Mouse (Mus musculus) MEL (cell line): ENCODE data around the gene Tmem214. TPM values are rescaled to one million over a fixed set of nuclear protein-coding genes. Genes with fewer than 3 reads are reported as not detected.

Experiments
- DNase-seq: peaks from one replicate; pipeline ENCODE4 v3.0.0; 2011; ENCODE audit warnings: low read depth, low spot score
- H3K27ac ChIP-seq: 2 replicates; pipeline ENCODE4 v1.5.1; 2012; ENCODE audit warnings: low read depth, mild to moderate bottlenecking, control low read depth, low read length, moderate library complexity; ENCODE audit not compliant: control insufficient read depth
- H3K27me3 ChIP-seq, 2 experiments: fragments of 150-350 bp in 1 of 2; sonication (generic) in 1 of 2; 2 replicates each; pipeline ENCODE4 v1.6.1; 2012; ENCODE audit warnings: low read length in 2 of 2, mild to moderate bottlenecking in 2 of 2, improper control_type of control experiment in 1 of 2, moderate library complexity in 1 of 2; ENCODE audit not compliant: insufficient read depth in 2 of 2, control insufficient read depth in 1 of 2
- H3K36me3 ChIP-seq, 2 experiments: 2 replicates each; pipeline ENCODE4 v1.6.1; 2012 to 2014; ENCODE audit warnings: low read length in 2 of 2, improper control_type of control experiment in 1 of 2, inconsistent platforms in 1 of 2, mild to moderate bottlenecking in 1 of 2; ENCODE audit not compliant: insufficient read depth in 2 of 2, control insufficient read depth in 1 of 2
- H3K4me1 ChIP-seq, 2 experiments: fragments of 150-350 bp in 1 of 2; sonication (generic) in 1 of 2; 2 replicates each; pipeline ENCODE4 v1.6.1; 2012; ENCODE audit warnings: low read length in 2 of 2, improper control_type of control experiment in 1 of 2, mild to moderate bottlenecking in 1 of 2; ENCODE audit not compliant: insufficient read depth in 2 of 2, control insufficient read depth in 1 of 2
- H3K4me3 ChIP-seq, 2 experiments: fragments of 150-350 bp in 1 of 2; sonication (generic) in 1 of 2; 2 replicates each; pipeline ENCODE4 v1.5.1; 2012; ENCODE audit warnings: low read depth in 2 of 2, low read length in 2 of 2, mild to moderate bottlenecking in 2 of 2, moderate library complexity in 2 of 2, control low read depth in 1 of 2, improper control_type of control experiment in 1 of 2; ENCODE audit not compliant: control insufficient read depth in 1 of 2, insufficient read depth in 1 of 2
- H3K79me2 ChIP-seq: 2 replicates; pipeline ENCODE4 v1.6.1; 2012; ENCODE audit warnings: mild to moderate bottlenecking, low read length, moderate library complexity; ENCODE audit not compliant: control insufficient read depth, poor library complexity, insufficient read depth
- H3K9ac ChIP-seq: 2 replicates; pipeline ENCODE4 v1.6.1; 2012; ENCODE audit warnings: low read depth, mild to moderate bottlenecking, control low read depth, low read length, moderate library complexity; ENCODE audit not compliant: control insufficient read depth, poor library complexity, severe bottlenecking
- H3K9me3 ChIP-seq: fragments of 150-350 bp; sonication (generic); replicated peaks from 2 replicates; pipeline ENCODE4 v1.6.1; 2012; ENCODE audit warnings: mild to moderate bottlenecking, low read length, improper control_type of control experiment, moderate library complexity; ENCODE audit not compliant: insufficient read depth
- CHD1 ChIP-seq: IDR thresholded peaks from 2 replicates; pipeline ENCODE4 v1.6.1; 2012; ENCODE audit warnings: low read depth, mild to moderate bottlenecking, inconsistent platforms, low read length, improper control_type of control experiment
- CHD2 ChIP-seq: IDR thresholded peaks from 2 replicates; pipeline ENCODE4 v1.6.1; 2011; ENCODE audit warnings: low read length, improper control_type of control experiment
- E2F4 ChIP-seq: IDR thresholded peaks from 2 replicates; pipeline ENCODE4 v1.6.1; 2011; ENCODE audit warnings: low read depth, low read length, improper control_type of control experiment, borderline replicate concordance
- GABPA ChIP-seq: IDR thresholded peaks from 2 replicates; pipeline ENCODE4 v1.6.1; 2012; ENCODE audit warnings: low read depth, mild to moderate bottlenecking, inconsistent platforms, low read length, improper control_type of control experiment, moderate library complexity
- HCFC1 ChIP-seq: IDR thresholded peaks from 2 replicates; pipeline ENCODE4 v1.6.1; 2012; ENCODE audit warnings: low read depth, mild to moderate bottlenecking, inconsistent platforms, low read length, improper control_type of control experiment, moderate library complexity
- JUND ChIP-seq: IDR thresholded peaks from 2 replicates; pipeline ENCODE4 v1.6.1; 2011; ENCODE audit warnings: low read depth, mild to moderate bottlenecking, improper control_type of control experiment, low read length
- KAT2A ChIP-seq: conservative IDR thresholded peaks from 2 replicates; pipeline ENCODE4 v1.6.1; 2012; ENCODE audit warnings: low read depth, low read length, improper control_type of control experiment, inconsistent platforms
- MAX ChIP-seq: IDR thresholded peaks from 2 replicates; pipeline ENCODE4 v1.6.1; 2011; ENCODE audit warnings: low read length, improper control_type of control experiment
- MAZ ChIP-seq: IDR thresholded peaks from 2 replicates; pipeline ENCODE4 v1.6.1; 2012; ENCODE audit warnings: low read depth, mild to moderate bottlenecking, inconsistent platforms, low read length, improper control_type of control experiment
- MEF2A ChIP-seq: IDR thresholded peaks from 2 replicates; pipeline ENCODE4 v1.6.1; 2014; ENCODE audit warnings: low read depth, mild to moderate bottlenecking, inconsistent platforms, low read length, improper control_type of control experiment; ENCODE audit not compliant: poor library complexity, insufficient replicate concordance, severe bottlenecking; ENCODE audit errors: extremely low read depth
- MXI1 ChIP-seq: IDR thresholded peaks from 2 replicates; pipeline ENCODE4 v1.6.1; 2011; ENCODE audit warnings: mild to moderate bottlenecking, low read depth, low read length, improper control_type of control experiment
- MYB ChIP-seq: IDR thresholded peaks from 2 replicates; pipeline ENCODE4 v1.6.1; 2011; ENCODE audit warnings: mild to moderate bottlenecking, low read depth, low read length, improper control_type of control experiment
- NELFE ChIP-seq: IDR thresholded peaks from 2 replicates; pipeline ENCODE4 v1.6.1; 2011; ENCODE audit warnings: low read depth, low read length, improper control_type of control experiment
- POLR2A ChIP-seq, 2 experiments: IDR thresholded peaks; 2 replicates each; pipeline ENCODE4 v1.6.1; 2011 to 2012; ENCODE audit warnings: low read length in 2 of 2, mild to moderate bottlenecking in 2 of 2, control low read depth in 1 of 2, improper control_type of control experiment in 1 of 2, low read depth in 1 of 2, moderate library complexity in 1 of 2; ENCODE audit not compliant: control insufficient read depth in 1 of 2, insufficient read depth in 1 of 2, poor library complexity in 1 of 2
- POLR2AphosphoS5 ChIP-seq: IDR thresholded peaks from 2 replicates; pipeline ENCODE4 v1.6.1; 2012; ENCODE audit warnings: low read depth, borderline replicate concordance, mild to moderate bottlenecking, inconsistent platforms, low read length, moderate library complexity, mixed read lengths
- RAD21 ChIP-seq: IDR thresholded peaks from 2 replicates; pipeline ENCODE4 v1.6.1; 2011; ENCODE audit warnings: mild to moderate bottlenecking, low read depth, low read length, improper control_type of control experiment
- SMC3 ChIP-seq: IDR thresholded peaks from 2 replicates; pipeline ENCODE4 v1.6.1; 2011; ENCODE audit warnings: low read depth, low read length, improper control_type of control experiment
- USF2 ChIP-seq, 2 experiments: IDR thresholded peaks; 2 replicates each; pipeline ENCODE4 v1.6.1; 2011 to 2012; ENCODE audit warnings: improper control_type of control experiment in 2 of 2, low read length in 2 of 2, borderline replicate concordance in 1 of 2, inconsistent platforms in 1 of 2, low read depth in 1 of 2, mild to moderate bottlenecking in 1 of 2; ENCODE audit not compliant: insufficient read depth in 1 of 2
- ZC3H11A ChIP-seq: IDR thresholded peaks from 2 replicates; pipeline ENCODE4 v1.6.1; 2012; ENCODE audit warnings: low read depth, mild to moderate bottlenecking, inconsistent platforms, low read length, improper control_type of control experiment
- ZMIZ1 ChIP-seq: IDR thresholded peaks from 2 replicates; pipeline ENCODE4 v1.6.1; 2012; ENCODE audit warnings: low read depth, mild to moderate bottlenecking, inconsistent platforms, low read length, improper control_type of control experiment, moderate library complexity
- ZNF384 ChIP-seq: IDR thresholded peaks from 2 replicates; pipeline ENCODE4 v1.6.1; 2012; ENCODE audit warnings: low read depth, mild to moderate bottlenecking, inconsistent platforms, low read length, improper control_type of control experiment
- polyA plus RNA-seq, 2 experiments: library from polyadenylated mRNA; stranded (reverse) in 1 of 2; unstranded in 1 of 2; fragments of >175 nt in 1 of 2; fragments of >200 nt in 1 of 2; gene quantifications; 2 replicates each; pipeline versions ENCODE4 v1.2.1 to v1.2.4; 2012; ENCODE audit warnings: low replicate concordance in 2 of 2, low read depth in 1 of 2; ENCODE audit not compliant: insufficient read length in 2 of 2, insufficient read depth in 1 of 2, missing spikeins in 1 of 2
- total RNA-seq: library from RNA; depleted of rRNA; stranded (reverse); fragments of 300-350 nt; gene quantifications from 2 replicates; pipeline ENCODE4 v1.2.3, GENCODE M21; 2012

Gene Tmem214
- total and polyA plus RNA-seq, 3 experiments = 50.5 to 170 (median 101) TPM

GRCm38 (mm10) chr5:30833416-30833815 lies 34.4 kb upstream of the Tmem214 start:
- H3K9ac ChIP-seq = no peak overlapping the region
- H3K27me3 ChIP-seq = peaks cover 0 to 3% of the 10 kb centered on the region in 2 experiments; a peak in 2 of 4 replicates
- H3K27ac ChIP-seq = no peak overlapping the region
- H3K36me3 ChIP-seq = no peaks in the 10 kb centered on the region
- no peak for TF ChIP-seq POLR2AphosphoS5
- no peak for TF ChIP-seq MXI1
- TF ChIP-seq SMC3 = no peak
- TF ChIP-seq MAX = no peak
- no peak for TF ChIP-seq E2F4
- TF ChIP-seq KAT2A = no peak
- no peak for TF ChIP-seq POLR2A (IDR thresholded peaks at IDR 0.05; ENCODE audit: control insufficient read depth in 1 of 2, insufficient read depth in 1 of 2, low read depth in 1 of 2, low read length in 2 of 2, poor library complexity in 1 of 2)
- no peak for TF ChIP-seq ZC3H11A
- TF ChIP-seq MAZ = no peak
- TF ChIP-seq HCFC1 = no peak
- no peak for TF ChIP-seq GABPA
- no peak for TF ChIP-seq MEF2A
- TF ChIP-seq RAD21 = no peak
- TF ChIP-seq MYB = no peak
- TF ChIP-seq ZMIZ1 = no peak
- TF ChIP-seq USF2 (IDR thresholded peaks at IDR 0.05; ENCODE audit: borderline replicate concordance in 1 of 2, insufficient read depth in 1 of 2, low read depth in 1 of 2, low read length in 2 of 2) = no peak
- no peak for TF ChIP-seq CHD1
- TF ChIP-seq NELFE = no peak
- TF ChIP-seq ZNF384 = no peak
- H3K79me2 ChIP-seq = no peaks in the 10 kb centered on the region
- H3K4me1 ChIP-seq = no peaks in the 10 kb centered on the region
- no peak for DNase-seq
- H3K9me3 ChIP-seq = no peaks in the 10 kb centered on the region
- H3K4me3 ChIP-seq = no peak overlapping the region

GRCm38 (mm10) chr5:30839731-30840130 lies 28.1 kb upstream of the Tmem214 start:
- Histone ChIP-seq H3K4me1 (no peaks in the 10 kb centered on the region), H3K9ac (no peak overlapping the region), H3K27me3 (no peaks in the 10 kb centered on the region; a peak in 2 of 4 replicates), H3K27ac (no peak overlapping the region), H3K9me3 (no peaks in the 10 kb centered on the region), H3K4me3 (no peak overlapping the region), H3K79me2 (no peaks in the 10 kb centered on the region), H3K36me3 (no peaks in the 10 kb centered on the region)
- TF ChIP-seq MAX (no peak), JUND (no peak), ZMIZ1 (no peak), MAZ (no peak), CHD2 (no peak), POLR2AphosphoS5 (no peak)
- no peak for DNase-seq
